Mouse (Mus musculus) ES-E14 (cell line): ENCODE data around the gene Nptx2. TPM values are rescaled to one million over a fixed set of nuclear protein-coding genes. Genes with fewer than 3 reads are reported as not detected.

Source experiments
- DNase-seq: peaks from one replicate; pipeline ENCODE4 v3.0.0-alpha.2; 2013; ENCODE audit warnings: low read depth, low spot score
- H3K27ac ChIP-seq: 2 replicates; pipeline ENCODE4 v1.5.1; 2012; ENCODE audit warnings: low read depth, mild to moderate bottlenecking, low read length, moderate library complexity, mixed read lengths; ENCODE audit not compliant: poor library complexity, insufficient read depth, severe bottlenecking
- H3K36me3 ChIP-seq: 2 replicates; pipeline ENCODE4 v1.6.1; 2012; ENCODE audit warnings: mild to moderate bottlenecking, low read length, moderate library complexity, mixed read lengths; ENCODE audit not compliant: control insufficient read depth, poor library complexity, insufficient read depth, severe bottlenecking
- H3K4me1 ChIP-seq, 2 experiments: fragments of 150-350 bp in 1 of 2; sonication (generic) in 1 of 2; 2 replicates each; pipeline ENCODE4 v1.6.1; 2012; ENCODE audit warnings: low read length in 2 of 2, mild to moderate bottlenecking in 1 of 2, mixed read lengths in 1 of 2; ENCODE audit not compliant: control insufficient read depth in 2 of 2, insufficient read depth in 2 of 2, poor library complexity in 1 of 2
- H3K4me3 ChIP-seq, 2 experiments: fragments of 150-350 bp in 1 of 2; sonication (generic) in 1 of 2; 2 replicates each; pipeline ENCODE4 v1.5.1; 2012; ENCODE audit warnings: low read length in 2 of 2, low read depth in 1 of 2, mild to moderate bottlenecking in 1 of 2, mixed read lengths in 1 of 2; ENCODE audit not compliant: insufficient read depth in 1 of 2, poor library complexity in 1 of 2, severe bottlenecking in 1 of 2
- H3K9ac ChIP-seq: 2 replicates; pipeline ENCODE4 v1.6.1; 2012; ENCODE audit warnings: low read depth, mild to moderate bottlenecking, low read length, mixed read lengths; ENCODE audit not compliant: poor library complexity, insufficient read depth, severe bottlenecking
- H3K9me3 ChIP-seq: fragments of 150-350 bp; sonication (generic); 2 replicates; pipeline ENCODE4 v1.6.1; 2012; ENCODE audit warnings: low read depth, mild to moderate bottlenecking, low read length; ENCODE audit not compliant: control insufficient read depth, insufficient read depth
- CHD2 ChIP-seq: IDR thresholded peaks from 2 replicates; pipeline ENCODE4 v1.6.1; 2014; ENCODE audit warnings: mild to moderate bottlenecking, low read depth, low read length, inconsistent platforms
- HCFC1 ChIP-seq: IDR thresholded peaks from 2 replicates; pipeline ENCODE4 v1.6.1; 2012; ENCODE audit warnings: low read length, inconsistent platforms, borderline replicate concordance; ENCODE audit not compliant: insufficient read depth
- MAFK ChIP-seq: IDR thresholded peaks from 2 replicates; pipeline ENCODE4 v1.6.1; 2014; ENCODE audit warnings: mild to moderate bottlenecking, low read depth, low read length, inconsistent platforms; ENCODE audit not compliant: insufficient read depth
- ZC3H11A ChIP-seq: IDR thresholded peaks from 2 replicates; pipeline ENCODE4 v1.6.1; 2012; ENCODE audit warnings: low read depth, mild to moderate bottlenecking, inconsistent platforms, low read length, borderline replicate concordance
- ZNF384 ChIP-seq: IDR thresholded peaks from 2 replicates; pipeline ENCODE4 v1.6.1; 2012; ENCODE audit warnings: low read depth, low read length, inconsistent platforms
- in situ Hi-C, 2 experiments: fragments of 600-800 bp; cut with MboI; formaldehyde crosslinking; loops; one replicate each; pipeline ENCODE4 v1.15.1; 2025; ENCODE audit warnings: low sequenced_read_pairs in 2 of 2, inconsistent platforms in 1 of 2; ENCODE audit not compliant: unreplicated experiment in 2 of 2
- total RNA-seq: library from RNA; depleted of rRNA; stranded (reverse); fragments of 300-350 nt; gene quantifications from 2 replicates; pipeline ENCODE4 v1.2.3, GENCODE M21; 2012

Nptx2 gene
- total RNA-seq, 1 experiment, result 58.9 TPM

DNA sequence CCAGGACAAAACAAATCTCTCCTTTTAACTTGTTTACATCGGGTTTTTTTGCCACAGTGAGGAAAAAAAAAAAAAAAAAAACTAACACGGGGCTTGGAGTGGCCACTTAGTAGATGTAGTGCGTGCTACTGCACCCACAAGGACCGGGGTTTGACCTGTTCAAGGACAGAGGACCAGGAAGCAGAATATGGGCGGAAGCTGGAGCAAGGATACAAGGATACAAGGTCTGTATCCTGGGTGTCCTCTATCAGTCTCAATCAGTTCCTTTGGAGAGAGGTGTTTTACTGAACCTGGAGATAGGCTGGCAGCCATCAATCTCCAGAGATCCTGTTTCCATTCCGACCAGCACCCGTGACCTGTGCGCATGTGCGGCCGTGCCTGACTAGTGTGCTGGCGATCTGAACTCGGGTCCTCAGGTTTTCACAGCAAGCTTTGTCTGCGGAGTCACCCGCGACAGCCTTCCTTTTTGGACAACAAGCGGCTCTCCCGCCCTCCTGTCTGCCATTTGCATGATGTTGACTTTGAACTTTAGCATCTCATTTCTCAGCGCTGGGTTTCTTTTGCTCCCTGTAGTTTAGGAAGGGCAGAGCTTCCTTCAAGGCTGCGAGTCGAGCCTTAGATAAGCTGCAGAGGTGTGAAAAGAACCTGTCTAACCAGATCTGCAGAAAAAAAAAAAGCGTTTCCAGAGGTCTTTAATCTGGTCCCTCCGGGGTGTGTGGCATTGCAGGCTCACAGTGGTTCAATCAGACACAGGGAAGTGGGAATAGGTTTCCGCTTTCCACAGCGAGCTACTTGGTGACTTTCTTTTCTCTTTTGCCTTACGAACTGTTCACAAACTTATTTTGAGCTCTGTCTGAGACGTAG lies 38.8 kb upstream of the Nptx2 start:
- Histone ChIP-seq H3K4me3 (no peak overlapping the region), H3K4me1 (peaks cover 6 to 23% of the 10 kb centered on the region in 2 experiments; a peak in 1 of 4 replicates), H3K36me3 (no peaks in the 10 kb centered on the region), H3K27ac (0 out of 2 replicates have a peak overlapping the region, but pooled peaks have one; percentile 9), H3K9me3 (no peaks in the 10 kb centered on the region), H3K9ac (peak overlapping the region; percentile 21; the same call in 1 of the 2 replicates)
- no peak for TF ChIP-seq HCFC1
- peak; percentile 89 for TF ChIP-seq ZNF384
- no peak for TF ChIP-seq MAFK
- TF ChIP-seq ZC3H11A, result no peak
- TF ChIP-seq CHD2, result no peak
- in situ Hi-C loops, result no loop called here
- peak; percentile 41 for DNase-seq

DNA sequence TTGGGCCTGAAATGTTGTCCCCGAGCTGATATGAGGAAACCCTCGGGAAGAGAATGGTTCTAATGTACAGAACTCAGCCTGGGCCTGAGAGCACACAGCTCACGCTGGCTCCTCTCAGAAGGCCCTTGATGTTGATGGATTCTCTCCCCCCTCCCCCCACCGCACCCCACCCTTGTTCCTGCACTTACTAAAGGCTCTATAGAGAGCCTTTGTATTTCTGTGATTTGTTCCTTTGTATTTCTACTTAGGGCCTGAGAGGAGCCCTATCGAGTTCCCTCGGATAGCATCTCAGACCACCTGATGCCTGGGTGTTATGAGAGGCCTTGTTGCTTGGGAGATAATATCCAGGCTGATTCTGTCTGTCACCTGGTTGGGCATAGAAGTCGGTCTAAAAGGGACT lies 36.3 kb upstream of the Nptx2 start:
- in situ Hi-C loops, result no loop called here
- peak; percentile 56 for DNase-seq
- no peaks in the 10 kb centered on the region for H3K36me3 ChIP-seq
- 0 out of 2 replicates have a peak overlapping the region, but pooled peaks have one; percentile 2 for H3K27ac ChIP-seq
- H3K9me3 ChIP-seq, result no peaks in the 10 kb centered on the region
- TF ChIP-seq MAFK (no peak), CHD2 (no peak), ZNF384 (no peak), ZC3H11A (no peak), HCFC1 (no peak)
- H3K9ac ChIP-seq, result no peak overlapping the region
- no peak overlapping the region for H3K4me3 ChIP-seq
- peaks cover 6 to 23% of the 10 kb centered on the region in 2 experiments; a peak in 1 of 4 replicates for H3K4me1 ChIP-seq

DNA sequence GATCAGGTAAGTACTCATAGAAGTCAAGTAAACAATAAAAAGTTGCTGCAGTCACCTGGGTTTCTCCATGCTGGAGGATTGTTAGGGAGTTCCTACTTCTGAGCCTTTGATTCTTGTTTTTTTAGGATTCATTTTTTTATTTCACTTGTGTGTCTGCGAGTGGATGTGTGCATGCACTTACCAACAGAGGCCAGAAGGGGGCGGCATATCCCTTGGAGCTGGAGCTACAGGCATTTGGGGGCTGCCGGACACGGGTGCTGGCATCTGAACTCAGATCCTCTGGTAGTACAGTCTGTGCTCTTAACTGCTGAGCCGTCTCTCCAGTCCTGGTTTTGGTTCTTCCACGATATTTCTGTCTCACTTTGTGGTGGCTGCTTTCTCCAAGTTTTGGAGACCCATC lies 31.0 kb upstream of the Nptx2 start:
- peak; percentile 65 for DNase-seq
- Histone ChIP-seq H3K36me3 (no peaks in the 10 kb centered on the region), H3K9me3 (no peaks in the 10 kb centered on the region), H3K27ac (no peak overlapping the region), H3K9ac (no peak overlapping the region), H3K4me1 (peaks cover 0 to 12% of the 10 kb centered on the region in 2 experiments; a peak in 1 of 4 replicates), H3K4me3 (no peak overlapping the region)
- in situ Hi-C loops, result no loop called here
- TF ChIP-seq ZC3H11A (peak; percentile 68; the same call in 1 of the 2 replicates), MAFK (no peak), HCFC1 (no peak), ZNF384 (peak; percentile 54; the same call in 1 of the 2 replicates), CHD2 (no peak)

DNA sequence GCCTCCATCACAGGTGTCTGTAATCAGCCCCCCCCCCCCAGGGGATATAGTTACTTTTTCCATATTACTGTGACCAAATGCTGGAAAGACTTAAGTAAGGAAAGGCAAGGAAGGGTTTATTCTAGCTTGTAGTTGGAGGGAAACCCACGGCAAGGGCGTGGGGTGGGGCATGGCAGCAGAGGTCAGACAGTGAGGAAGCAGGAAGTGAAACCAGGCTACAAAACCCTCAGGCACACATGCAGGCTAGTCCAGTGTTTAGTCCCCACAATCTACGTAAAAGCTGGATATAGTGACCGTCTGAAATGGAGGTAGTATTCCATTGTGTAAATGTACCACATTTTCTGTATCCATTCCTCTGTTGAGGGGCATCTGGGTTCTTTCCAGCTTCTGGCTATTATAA lies 30.5 kb upstream of the Nptx2 start:
- in situ Hi-C loops, result no loop called here
- DNase-seq, result no peak
- Histone ChIP-seq H3K27ac (no peak overlapping the region), H3K9me3 (no peaks in the 10 kb centered on the region), H3K4me3 (no peak overlapping the region), H3K9ac (no peak overlapping the region), H3K36me3 (no peaks in the 10 kb centered on the region), H3K4me1 (peaks cover 0 to 10% of the 10 kb centered on the region in 2 experiments; a peak in 1 of 4 replicates)
- TF ChIP-seq ZNF384, result no peak
- TF ChIP-seq ZC3H11A, result no peak
- TF ChIP-seq CHD2, result no peak
- TF ChIP-seq MAFK, result no peak
- TF ChIP-seq HCFC1, result no peak
